Mouse (Mus musculus): ENCODE measurements around the gene Tcaim. TPM values are rescaled to one million over a fixed set of nuclear protein-coding genes. Genes with fewer than 3 reads are reported as not detected.
A peak's percentile ranks its signal among the peaks of the same experiment; 100 is the strongest.
"Not testable (repeated sequence)": the region's sequence is repeated elsewhere in the genome, so short reads cannot be mapped to it uniquely, and the experiment has no call there.

Gene Tcaim
- polyA plus RNA-seq, 1 experiment from 2014 or later: 5.3 TPM

- 86% methylated on average over 4 of the region's 4 CpGs for WGBS
- peaks cover 38% of the 10 kb centered on the region for H3K36me3 ChIP-seq
Measured at GRCm38 (mm10) chr9:122829826-122830380, 24.6 kb downstream of the Tcaim start.

GRCm38 (mm10) chr9:122836126-122836525, 30.8 kb downstream of the Tcaim start:
- H3K4me1 ChIP-seq (replicated peaks): no peaks in the 10 kb centered on the region
- WGBS: 87% methylated on average over 9 of the region's 9 CpGs
- no peaks in the 10 kb centered on the region for H3K27me3 ChIP-seq (ENCODE audit: insufficient read depth, poor library complexity, severe bottlenecking)
- peaks cover 17% of the 10 kb centered on the region for H3K36me3 ChIP-seq
- no peak overlapping the region for H3K27ac ChIP-seq
- H3K4me3 ChIP-seq: no peak overlapping the region
- H3K9me3 ChIP-seq: no peaks in the 10 kb centered on the region
- no peak for DNase-seq (ENCODE audit: low spot score)

More at GRCm38 (mm10) chr9:122829826-122830380, 24.6 kb downstream of the Tcaim start:
- H3K4me3 ChIP-seq: no peak overlapping the region
- no peak for DNase-seq (ENCODE audit: low spot score)
- H3K9me3 ChIP-seq: no peaks in the 10 kb centered on the region
- H3K27me3 ChIP-seq (ENCODE audit: insufficient read depth, poor library complexity, severe bottlenecking): no peaks in the 10 kb centered on the region
- H3K4me1 ChIP-seq (replicated peaks): no peaks in the 10 kb centered on the region
- H3K27ac ChIP-seq: no peak overlapping the region

GRCm38 (mm10) chr9:122836790-122837189, 31.5 kb downstream of the Tcaim start:
- Histone ChIP-seq H3K4me1 (replicated peaks) (no peaks in the 10 kb centered on the region), H3K36me3 (peaks cover 17% of the 10 kb centered on the region), H3K4me3 (no peak overlapping the region), H3K9me3 (no peaks in the 10 kb centered on the region), H3K27ac (no peak overlapping the region), H3K27me3 (ENCODE audit: insufficient read depth, poor library complexity, severe bottlenecking) (no peaks in the 10 kb centered on the region)
- WGBS: 84% methylated on average over 6 of the region's 6 CpGs
- DNase-seq (ENCODE audit: low spot score): no peak

- H3K4me1 ChIP-seq (replicated peaks): no peaks in the 10 kb centered on the region
- H3K36me3 ChIP-seq: peaks cover 17% of the 10 kb centered on the region
- H3K9me3 ChIP-seq: no peaks in the 10 kb centered on the region
- no peak overlapping the region for H3K27ac ChIP-seq
- 88% methylated on average over 4 of the region's 4 CpGs for WGBS
- H3K4me3 ChIP-seq: no peak overlapping the region
- H3K27me3 ChIP-seq (ENCODE audit: insufficient read depth, poor library complexity, severe bottlenecking): no peaks in the 10 kb centered on the region
- DNase-seq (ENCODE audit: low spot score): no peak
Measured at GRCm38 (mm10) chr9:122837216-122837615, 31.9 kb downstream of the Tcaim start.

GRCm38 (mm10) chr9:122837680-122838079, 32.3 kb downstream of the Tcaim start:
- no peak overlapping the region for H3K27ac ChIP-seq
- H3K4me1 ChIP-seq (replicated peaks): no peaks in the 10 kb centered on the region
- DNase-seq (ENCODE audit: low spot score): peak; percentile 42
- H3K27me3 ChIP-seq (ENCODE audit: insufficient read depth, poor library complexity, severe bottlenecking): no peaks in the 10 kb centered on the region
- no peak overlapping the region for H3K4me3 ChIP-seq
- WGBS: 26% methylated on average over 16 of the region's 16 CpGs
- H3K36me3 ChIP-seq: peaks cover 17% of the 10 kb centered on the region
- H3K9me3 ChIP-seq: no peaks in the 10 kb centered on the region

GRCm38 (mm10) chr9:122843760-122844159, 38.4 kb downstream of the Tcaim start, which contains the start of gene Gm35549:
Gene Gm35549 (minus strand): TSS chr9:122844035.
- Histone ChIP-seq H3K4me1 (replicated peaks) (no peaks in the 10 kb centered on the region), H3K4me3 (no peak within 1 kb of the TSS), H3K9me3 (peaks cover 5% of the 10 kb centered on the region; the same call in 1 of the 2 replicates), H3K27ac (no peak within 1 kb of the TSS), H3K27me3 (ENCODE audit: insufficient read depth, poor library complexity, severe bottlenecking) (no peaks in the 10 kb centered on the region), H3K36me3 (peaks cover 6% of the 10 kb centered on the region)
- DNase-seq (ENCODE audit: low spot score): no peak
- WGBS: 87% methylated on average over 3 of the region's 3 CpGs

- WGBS: 83% methylated on average over 3 of the region's 3 CpGs
- H3K27ac ChIP-seq: no peak overlapping the region
- peaks cover 24% of the 10 kb centered on the region for H3K36me3 ChIP-seq
- no peak overlapping the region for H3K4me3 ChIP-seq
- no peaks in the 10 kb centered on the region for H3K4me1 ChIP-seq (replicated peaks)
- H3K27me3 ChIP-seq (ENCODE audit: insufficient read depth, poor library complexity, severe bottlenecking): no peaks in the 10 kb centered on the region
- H3K9me3 ChIP-seq: peaks cover 5% of the 10 kb centered on the region; the same call in 1 of the 2 replicates
- DNase-seq (ENCODE audit: low spot score): no peak
Measured at GRCm38 (mm10) chr9:122845621-122846020, 40.3 kb downstream of the Tcaim start.

GRCm38 (mm10) chr9:122846156-122846555, 40.8 kb downstream of the Tcaim start:
- no peak overlapping the region for H3K4me3 ChIP-seq
- DNase-seq (ENCODE audit: low spot score): no peak
- peaks cover 5% of the 10 kb centered on the region; the same call in 1 of the 2 replicates for H3K9me3 ChIP-seq
- no peak overlapping the region for H3K27ac ChIP-seq
- no peaks in the 10 kb centered on the region for H3K4me1 ChIP-seq (replicated peaks)
- peaks cover 30% of the 10 kb centered on the region for H3K36me3 ChIP-seq
- no peaks in the 10 kb centered on the region for H3K27me3 ChIP-seq (ENCODE audit: insufficient read depth, poor library complexity, severe bottlenecking)

- not testable (repeated sequence) for DNase-seq (ENCODE audit: low spot score); H3K27me3 ChIP-seq (ENCODE audit: insufficient read depth, poor library complexity, severe bottlenecking); H3K4me1 ChIP-seq (replicated peaks); H3K9me3 ChIP-seq; H3K27ac ChIP-seq; H3K4me3 ChIP-seq
- peaks cover 47% of the 10 kb centered on the region for H3K36me3 ChIP-seq
- WGBS: 91% methylated on average over 8 of the region's 8 CpGs
Measured at GRCm38 (mm10) chr9:122847811-122848311, 42.5 kb downstream of the Tcaim start.

GRCm38 (mm10) chr9:122854526-122854925, 49.2 kb downstream of the Tcaim start:
- H3K4me1 ChIP-seq (replicated peaks): no peaks in the 10 kb centered on the region
- no peak overlapping the region for H3K4me3 ChIP-seq
- WGBS: 97% methylated on average over 7 of the region's 7 CpGs
- DNase-seq (ENCODE audit: low spot score): no peak
- H3K27ac ChIP-seq: no peak overlapping the region
- H3K36me3 ChIP-seq: peaks cover 98% of the 10 kb centered on the region
- no peaks in the 10 kb centered on the region for H3K27me3 ChIP-seq (ENCODE audit: insufficient read depth, poor library complexity, severe bottlenecking)
- H3K9me3 ChIP-seq: peaks cover 21% of the 10 kb centered on the region

- not testable (repeated sequence) for DNase-seq (ENCODE audit: low spot score); H3K4me1 ChIP-seq (replicated peaks); H3K4me3 ChIP-seq; H3K27ac ChIP-seq; H3K27me3 ChIP-seq (ENCODE audit: insufficient read depth, poor library complexity, severe bottlenecking)
- WGBS: 95% methylated on average over 3 of the region's 7 CpGs
- Histone ChIP-seq H3K9me3 (peaks cover 27% of the 10 kb centered on the region), H3K36me3 (peaks cover 98% of the 10 kb centered on the region)
Measured at GRCm38 (mm10) chr9:122855141-122855540, 49.8 kb downstream of the Tcaim start.

- WGBS: 97% methylated on average over 4 of the region's 4 CpGs
- Histone ChIP-seq H3K4me3 (no peak overlapping the region), H3K9me3 (peaks cover 32% of the 10 kb centered on the region), H3K27me3 (ENCODE audit: insufficient read depth, poor library complexity, severe bottlenecking) (no peaks in the 10 kb centered on the region), H3K36me3 (peaks cover 98% of the 10 kb centered on the region), H3K4me1 (replicated peaks) (no peaks in the 10 kb centered on the region), H3K27ac (no peak overlapping the region)
- no peak for DNase-seq (ENCODE audit: low spot score)
Measured at GRCm38 (mm10) chr9:122855617-122856016, 50.3 kb downstream of the Tcaim start.

GRCm38 (mm10) chr9:122856716-122857115, 51.4 kb downstream of the Tcaim start:
- H3K36me3 ChIP-seq: peaks cover 98% of the 10 kb centered on the region
- 95% methylated on average over 3 of the region's 3 CpGs for WGBS
- H3K27me3 ChIP-seq (ENCODE audit: insufficient read depth, poor library complexity, severe bottlenecking): no peaks in the 10 kb centered on the region
- no peak for DNase-seq (ENCODE audit: low spot score)
- H3K4me3 ChIP-seq: no peak overlapping the region
- H3K9me3 ChIP-seq: peaks cover 43% of the 10 kb centered on the region
- no peaks in the 10 kb centered on the region for H3K4me1 ChIP-seq (replicated peaks)
- H3K27ac ChIP-seq: no peak overlapping the region

- Histone ChIP-seq H3K4me1 (replicated peaks) (peaks cover 14% of the 10 kb centered on the region), H3K27me3 (ENCODE audit: insufficient read depth, poor library complexity, severe bottlenecking) (no peaks in the 10 kb centered on the region), H3K36me3 (peaks cover 79% of the 10 kb centered on the region), H3K4me3 (no peak overlapping the region), H3K9me3 (peaks cover 35% of the 10 kb centered on the region), H3K27ac (no peak overlapping the region)
- DNase-seq (ENCODE audit: low spot score): no peak
Measured at GRCm38 (mm10) chr9:122860752-122861151, 55.4 kb downstream of the Tcaim start.
